ENCODE assay signal across 10 mouse cellular contexts in the genomic region with DNA sequence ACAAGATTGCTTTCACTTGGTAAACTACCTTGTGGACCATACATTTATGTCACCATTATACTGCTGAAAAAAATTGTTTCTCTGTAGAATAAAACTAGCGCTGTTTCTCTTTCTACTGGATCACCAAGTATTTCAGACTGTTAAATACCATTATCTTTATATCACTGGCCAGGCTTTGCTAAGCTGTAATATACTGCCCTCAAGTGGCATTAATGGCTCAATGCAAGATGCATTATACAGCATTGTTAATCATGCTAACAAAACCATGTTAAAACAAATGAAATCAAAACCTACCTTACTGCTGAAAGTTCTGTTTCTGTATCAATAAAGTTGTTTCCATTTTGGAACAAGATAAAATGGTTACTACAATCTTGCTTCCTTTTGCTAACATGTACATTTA.
DNase-seq lines count a peak whose midpoint lies in the region; ATAC-seq and TF ChIP-seq lines count a peak whose summit lies in the region.
"Had no signal": no experiment of that assay in that cellular context is flagged by ENCODE, and none has a peak within 500 bp of the region (broad histone marks: within the 10 kb centered on the region; RNA-seq: fewer than 3 reads in every experiment).

No protein-coding gene starts in this region.

- DNase-seq in embryonic facial prominence, embryonic 11.5 days (ENCODE audit: low spot score) = peak; percentile 65
- DNase-seq in embryonic facial prominence, embryonic 10.5 days (ENCODE audit: low spot score) = no peak
- peak; percentile 59 for DNase-seq in limb, embryonic 14.5 days (ENCODE audit: low spot score)
- DNase-seq in limb, embryonic 10.5 days (ENCODE audit: low spot score) = no peak
- DNase-seq in R1 (ENCODE audit: low read depth, low spot score) = peak; percentile 53
- peak; percentile 46 for DNase-seq in lung, postnatal 36 days
- DNase-seq in cerebellum, postnatal 25 days = no peak
- DNase-seq: thymus, postnatal 36 days had no signal

- no peaks in the 10 kb centered on the region for H3K36me3 ChIP-seq in embryonic facial prominence, embryonic 11.5 days (replicated peaks; ENCODE audit: control insufficient read depth, insufficient read depth, low read depth, low read length)
- H3K36me3 ChIP-seq in embryonic facial prominence, embryonic 10.5 days (replicated peaks) = peaks cover 33% of the 10 kb centered on the region
- peaks cover 40% of the 10 kb centered on the region for H3K36me3 ChIP-seq in limb, embryonic 14.5 days (ENCODE audit: control insufficient read depth, insufficient read depth, low read length)
- peaks cover 32% of the 10 kb centered on the region for H3K36me3 ChIP-seq in limb, embryonic 10.5 days

- H3K9me3 ChIP-seq in embryonic facial prominence, embryonic 11.5 days (replicated peaks; ENCODE audit: control insufficient read depth, low read length) = no peaks in the 10 kb centered on the region
- no peaks in the 10 kb centered on the region for H3K9me3 ChIP-seq in embryonic facial prominence, embryonic 10.5 days
- no peaks in the 10 kb centered on the region for H3K9me3 ChIP-seq in limb, embryonic 14.5 days (ENCODE audit: control insufficient read depth, low read length)
- no peaks in the 10 kb centered on the region for H3K9me3 ChIP-seq in limb, embryonic 10.5 days (replicated peaks)

- no peak overlapping the region for H3K27ac ChIP-seq in embryonic facial prominence, embryonic 11.5 days (replicated peaks; ENCODE audit: low read depth, low read length)
- no peak overlapping the region for H3K27ac ChIP-seq in embryonic facial prominence, embryonic 10.5 days (replicated peaks)
- H3K27ac ChIP-seq in limb, embryonic 14.5 days (replicated peaks; ENCODE audit: low read depth, low read length) = no peak overlapping the region
- no peak overlapping the region for H3K27ac ChIP-seq in limb, embryonic 10.5 days

- no peak for ATAC-seq in embryonic facial prominence, embryonic 11.5 days (replicated peaks; ENCODE audit: insufficient number of reproducible peaks, low FRiP score, low TSS enrichment, low read depth)
- ATAC-seq in limb, embryonic 14.5 days (ENCODE audit: low FRiP score, low read depth) = no peak
- ATAC-seq in megakaryocyte, adult 5-6 weeks (ENCODE audit: poor library complexity, severe bottlenecking) = no peak

- no peak overlapping the region for H3K4me2 ChIP-seq in embryonic facial prominence, embryonic 11.5 days (ENCODE audit: low read depth, low read length)
- H3K4me2 ChIP-seq in limb, embryonic 14.5 days (replicated peaks; ENCODE audit: low read depth, low read length, severe bottlenecking) = no peak overlapping the region

- no peak overlapping the region for H3K9ac ChIP-seq in embryonic facial prominence, embryonic 11.5 days (replicated peaks; ENCODE audit: low read length)
- H3K9ac ChIP-seq in limb, embryonic 14.5 days (ENCODE audit: low read depth, low read length, severe bottlenecking) = no peak overlapping the region

- no peaks in the 10 kb centered on the region for H3K4me1 ChIP-seq in embryonic facial prominence, embryonic 11.5 days (ENCODE audit: control insufficient read depth, insufficient read depth, low read length)
- no peaks in the 10 kb centered on the region for H3K4me1 ChIP-seq in embryonic facial prominence, embryonic 10.5 days
- H3K4me1 ChIP-seq in limb, embryonic 14.5 days (ENCODE audit: control insufficient read depth, insufficient read depth, low read length) = no peaks in the 10 kb centered on the region
- H3K4me1 ChIP-seq in limb, embryonic 10.5 days = no peaks in the 10 kb centered on the region

- WGBS in embryonic facial prominence, embryonic 11.5 days = 72% methylated on average over 1 of the region's 1 CpGs
- 74% methylated on average over 1 of the region's 1 CpGs for WGBS in embryonic facial prominence, embryonic 10.5 days
- 53% methylated on average over 1 of the region's 1 CpGs for WGBS in limb, embryonic 14.5 days
- 85% methylated on average over 1 of the region's 1 CpGs for WGBS in limb, embryonic 10.5 days

- no peak overlapping the region for H3K4me3 ChIP-seq in embryonic facial prominence, embryonic 11.5 days (ENCODE audit: low read depth, low read length)
- H3K4me3 ChIP-seq in embryonic facial prominence, embryonic 10.5 days = no peak overlapping the region
- no peak overlapping the region for H3K4me3 ChIP-seq in limb, embryonic 14.5 days (replicated peaks; ENCODE audit: low read length)
- H3K4me3 ChIP-seq in limb, embryonic 10.5 days = no peak overlapping the region
- H3K4me3 ChIP-seq: myocyte had no signal

- H3K27me3 ChIP-seq in embryonic facial prominence, embryonic 11.5 days (ENCODE audit: control insufficient read depth, insufficient read depth, low read length) = no peaks in the 10 kb centered on the region
- H3K27me3 ChIP-seq in embryonic facial prominence, embryonic 10.5 days (replicated peaks; ENCODE audit: low read depth, poor library complexity, severe bottlenecking) = no peaks in the 10 kb centered on the region
- H3K27me3 ChIP-seq in limb, embryonic 14.5 days (ENCODE audit: control insufficient read depth, insufficient read depth, low read length) = no peaks in the 10 kb centered on the region
- H3K27me3 ChIP-seq in limb, embryonic 10.5 days (ENCODE audit: low read depth, poor library complexity, severe bottlenecking) = no peaks in the 10 kb centered on the region

- TF ChIP-seq POLR2A in limb, embryonic 14.5 days (IDR thresholded peaks at IDR 0.05; ENCODE audit: borderline replicate concordance, extremely low read depth, insufficient read depth, insufficient read length) = no peak

Comparison
In these comparisons a context has a peak if more than half of its experiments do, and no peak if none do; other contexts are left out.
1. DNase-seq: peak in embryonic facial prominence, embryonic 11.5 days (single experiment), limb, embryonic 14.5 days (single experiment), R1 (single experiment) and lung, postnatal 36 days (single experiment); none in embryonic facial prominence, embryonic 10.5 days (single experiment), limb, embryonic 10.5 days (single experiment) and cerebellum, postnatal 25 days (0 of 2).